Comparison of ENCODE assay signal across 12 mouse cellular contexts in the genomic region with DNA sequence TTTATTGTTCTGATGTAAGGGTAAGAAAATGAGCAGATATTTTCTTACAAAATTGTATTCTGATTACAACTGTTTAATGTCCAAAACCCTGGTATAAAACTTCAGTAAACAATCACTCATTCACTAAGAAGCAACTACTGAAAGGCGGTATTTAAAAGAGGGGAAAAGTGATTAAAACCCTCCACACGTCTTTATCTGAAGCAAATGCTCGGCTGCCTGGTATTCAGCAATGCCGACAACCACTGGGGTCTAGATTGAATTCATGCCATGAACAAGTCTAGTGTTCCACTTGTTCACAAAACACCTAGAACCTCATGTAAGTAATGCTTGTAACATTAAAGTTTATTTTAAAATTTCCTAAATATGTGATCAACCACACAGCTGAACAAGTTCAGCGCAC.
"Had no signal": no experiment of that assay in that cellular context is flagged by ENCODE, and none has a peak within 500 bp of the region (broad histone marks: within the 10 kb centered on the region; RNA-seq: fewer than 3 reads in every experiment).

No protein-coding gene starts in this region.

- H3K27ac ChIP-seq: limb, embryonic 10.5 days; liver, embryonic 15.5 days; neural tube, embryonic 15.5 days had no signal

- H3K9me3 ChIP-seq: limb, embryonic 10.5 days; liver, embryonic 15.5 days; neural tube, embryonic 15.5 days had no signal

- H3K36me3 ChIP-seq: limb, embryonic 10.5 days; liver, embryonic 15.5 days; neural tube, embryonic 15.5 days had no signal

- H3K4me1 ChIP-seq: liver, embryonic 15.5 days had no signal

- DNase-seq: kidney, adult 2 months; kidney, postnatal 25 days; lung, adult 2 months; lung, postnatal 36 days; right cerebral cortex, adult 18-20 months; right cerebral cortex, postnatal 25 days; thymus, postnatal 4 days had no signal

- H3K27me3 ChIP-seq: liver, embryonic 15.5 days; neural tube, embryonic 15.5 days had no signal

- H3K4me2 ChIP-seq: liver, embryonic 11.5 days; liver, embryonic 15.5 days; neural tube, embryonic 15.5 days had no signal

- H3K4me3 ChIP-seq: limb, embryonic 10.5 days; liver, embryonic 15.5 days; neural tube, embryonic 15.5 days had no signal

- H3K9ac ChIP-seq: liver, embryonic 15.5 days; neural tube, embryonic 15.5 days had no signal

- ATAC-seq: lung, postnatal 0 days had no signal
